Mouse (Mus musculus) midbrain, embryonic 15.5 days (tissue): Measurements from ENCODE around the gene Fgfrl1. TPM values are rescaled to one million over a fixed set of nuclear protein-coding genes. Genes with fewer than 3 reads are reported as not detected.
A peak's percentile ranks its signal among the peaks of the same experiment; 100 is the strongest.

Experiments
- ATAC-seq: fragments of 200-750 bp; cut with Nextera tagmentation; replicated peaks from 2 replicates; pipeline ENCODE4 v1.8.0; 2017; ENCODE audit warnings: moderate TSS enrichment
- H3K27ac ChIP-seq: fragments of 300-500 bp; sonication (generic); 2 replicates; pipeline ENCODE4 v1.5.1; 2015; ENCODE audit warnings: mild to moderate bottlenecking, inconsistent platforms
- H3K27me3 ChIP-seq: fragments of 300-500 bp; sonication (generic); replicated peaks from 2 replicates; pipeline ENCODE4 v1.6.1; 2015; ENCODE audit warnings: inconsistent platforms
- H3K36me3 ChIP-seq: fragments of 300-500 bp; sonication (generic); replicated peaks from 2 replicates; pipeline ENCODE4 v1.6.1; 2015; ENCODE audit warnings: inconsistent platforms
- H3K4me1 ChIP-seq: fragments of 300-500 bp; sonication (generic); 2 replicates; pipeline ENCODE4 v1.6.1; 2015; ENCODE audit warnings: inconsistent platforms
- H3K4me2 ChIP-seq: fragments of 300-500 bp; sonication (generic); 2 replicates; pipeline ENCODE4 v1.6.1; 2015; ENCODE audit warnings: inconsistent platforms, mild to moderate bottlenecking, moderate library complexity
- H3K4me3 ChIP-seq: fragments of 300-500 bp; sonication (generic); 2 replicates; pipeline ENCODE4 v1.5.1; 2015; ENCODE audit warnings: mild to moderate bottlenecking, inconsistent platforms
- H3K9ac ChIP-seq: fragments of 300-500 bp; sonication (generic); 2 replicates; pipeline ENCODE4 v1.6.1; 2015; ENCODE audit warnings: mild to moderate bottlenecking, inconsistent platforms
- H3K9me3 ChIP-seq: fragments of 300-500 bp; sonication (generic); 2 replicates; pipeline ENCODE4 v1.6.1; 2016; ENCODE audit warnings: inconsistent platforms
- WGBS: fragments of 180-500 bp; shearing (Covaris S2); methylation state at CpG from one replicate; pipeline ENCODE4 v1.1.7; 2015; ENCODE audit warnings: mixed read lengths; 5-methylcytosine and 5-hydroxymethylcytosine counted together
- polyA plus RNA-seq: library from polyadenylated mRNA; unstranded; fragments of >200 nt; fragmentation: Nextera tagmentation; extraction: Ambion mirVana; gene quantifications from 2 replicates; pipeline ENCODE4 v1.2.1, GENCODE M21; 2015

The Fgfrl1 gene
- polyA plus RNA-seq, 1 experiment from 2014 or later: 5.5 TPM

DNA sequence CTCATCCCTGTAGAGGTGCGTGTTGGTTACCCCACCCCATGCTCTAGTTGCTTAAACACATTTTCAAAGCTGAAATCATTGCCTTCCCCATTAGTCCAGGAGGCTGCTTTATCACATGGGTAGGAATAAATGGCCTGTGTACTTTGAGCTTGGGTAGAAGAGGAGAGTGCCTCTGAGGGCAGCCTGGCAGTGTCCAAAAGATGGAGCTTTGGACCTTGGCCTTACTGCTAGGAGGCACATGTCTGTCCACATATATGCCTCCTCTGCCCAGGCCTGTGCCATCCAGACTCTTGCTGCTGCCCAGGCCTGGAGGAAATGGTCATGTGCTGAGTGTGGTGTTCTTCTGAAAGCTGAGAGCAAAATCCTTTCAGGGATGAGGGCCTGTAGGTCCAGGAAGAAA, 16.2 kb downstream of the Fgfrl1 start:
- H3K36me3 ChIP-seq: no peaks in the 10 kb centered on the region
- no peak overlapping the region for H3K4me3 ChIP-seq
- no peaks in the 10 kb centered on the region for H3K4me1 ChIP-seq
- H3K9ac ChIP-seq: no peak overlapping the region
- WGBS: 95% methylated on average over 1 of the region's 1 CpGs
- ATAC-seq: no peak
- H3K27ac ChIP-seq: no peak overlapping the region
- no peak overlapping the region for H3K4me2 ChIP-seq
- H3K9me3 ChIP-seq: no peaks in the 10 kb centered on the region
- H3K27me3 ChIP-seq: no peaks in the 10 kb centered on the region

DNA sequence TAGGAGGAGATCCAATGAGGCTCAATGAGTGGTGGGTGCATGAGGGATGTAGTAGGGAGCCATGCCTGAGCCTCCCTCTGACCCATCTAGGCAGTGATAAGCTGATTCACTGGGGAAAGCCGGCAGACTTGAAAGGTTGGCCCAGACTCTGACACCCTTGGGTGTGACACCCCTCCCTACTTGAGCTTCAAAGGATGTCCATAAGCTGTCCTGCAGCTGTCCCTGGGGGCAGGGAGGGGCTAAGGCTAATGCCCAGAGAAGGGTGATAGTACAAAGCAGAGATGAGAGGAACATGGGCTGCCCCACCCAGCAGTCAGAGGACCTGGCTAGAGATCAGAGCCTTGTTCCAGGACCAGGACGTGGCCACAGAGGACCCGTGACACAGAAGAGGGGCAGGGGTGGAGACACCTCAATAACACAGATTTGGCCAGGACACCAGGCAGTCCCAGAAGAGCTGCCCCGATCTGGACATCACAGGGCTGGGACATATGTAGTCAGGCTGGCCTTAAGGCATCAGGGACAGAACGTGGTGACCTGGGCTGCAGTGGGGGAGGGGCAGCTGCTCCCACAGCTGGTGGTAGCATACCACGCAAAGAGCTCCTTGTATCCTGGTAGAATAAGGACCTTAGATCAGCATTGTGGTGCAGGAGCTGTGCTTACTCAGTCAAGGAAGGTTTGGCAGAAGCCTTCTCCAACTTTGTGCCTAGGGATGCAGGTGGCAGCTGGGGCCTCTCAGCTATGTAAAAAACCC, 17.0 kb downstream of the Fgfrl1 start:
- no peaks in the 10 kb centered on the region for H3K9me3 ChIP-seq
- no peak for ATAC-seq
- no peaks in the 10 kb centered on the region for H3K4me1 ChIP-seq
- no peaks in the 10 kb centered on the region for H3K36me3 ChIP-seq
- no peak overlapping the region for H3K9ac ChIP-seq
- no peak overlapping the region for H3K4me3 ChIP-seq
- no peak overlapping the region for H3K27ac ChIP-seq
- no peak overlapping the region for H3K4me2 ChIP-seq
- no peaks in the 10 kb centered on the region for H3K27me3 ChIP-seq
- WGBS: 66% methylated on average over 6 of the region's 6 CpGs

DNA sequence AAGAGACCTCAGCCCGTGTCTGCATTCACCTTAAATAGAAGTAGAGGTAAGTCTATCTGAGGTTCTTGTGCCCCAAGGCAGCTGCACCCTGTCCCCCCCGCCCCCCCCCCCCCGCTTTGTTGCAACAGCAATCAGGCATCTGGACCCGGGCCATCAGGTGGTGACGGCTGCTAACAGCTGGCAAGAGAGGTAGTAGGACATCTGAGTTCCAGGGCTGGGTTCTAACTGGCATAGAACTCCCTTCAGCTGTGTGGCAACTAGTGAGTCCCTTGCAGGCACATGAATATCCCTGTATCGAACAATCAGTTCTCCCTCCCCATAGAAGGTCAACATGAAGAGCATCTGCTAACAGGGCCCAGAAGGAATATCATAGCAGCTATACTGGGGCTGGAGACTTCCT, 19.8 kb downstream of the Fgfrl1 start:
- Histone ChIP-seq H3K9ac (no peak overlapping the region), H3K36me3 (no peaks in the 10 kb centered on the region), H3K27ac (no peak overlapping the region), H3K4me3 (no peak overlapping the region), H3K4me2 (no peak overlapping the region), H3K27me3 (no peaks in the 10 kb centered on the region), H3K9me3 (no peaks in the 10 kb centered on the region), H3K4me1 (no peaks in the 10 kb centered on the region)
- 89% methylated on average over 6 of the region's 6 CpGs for WGBS
- no peak for ATAC-seq

GRCm38 (mm10) chr5:108713096-108713495, 20.9 kb downstream of the Fgfrl1 start:
- no peak for ATAC-seq
- H3K4me1 ChIP-seq: 0 out of 2 replicates have a peak, but pooled peaks cover 4% of the 10 kb centered on the region
- WGBS: 82% methylated on average over 2 of the region's 2 CpGs
- no peak overlapping the region for H3K27ac ChIP-seq
- H3K36me3 ChIP-seq: no peaks in the 10 kb centered on the region
- H3K9ac ChIP-seq: no peak overlapping the region
- no peak overlapping the region for H3K4me2 ChIP-seq
- H3K4me3 ChIP-seq: no peak overlapping the region
- H3K27me3 ChIP-seq: no peaks in the 10 kb centered on the region
- H3K9me3 ChIP-seq: no peaks in the 10 kb centered on the region

- Histone ChIP-seq H3K27ac (no peak overlapping the region), H3K4me1 (0 out of 2 replicates have a peak, but pooled peaks cover 4% of the 10 kb centered on the region), H3K4me2 (no peak overlapping the region), H3K9ac (no peak overlapping the region), H3K27me3 (no peaks in the 10 kb centered on the region), H3K9me3 (no peaks in the 10 kb centered on the region), H3K4me3 (no peak overlapping the region), H3K36me3 (no peaks in the 10 kb centered on the region)
- no peak for ATAC-seq
Measured at GRCm38 (mm10) chr5:108713691-108714090, 21.5 kb downstream of the Fgfrl1 start.

DNA sequence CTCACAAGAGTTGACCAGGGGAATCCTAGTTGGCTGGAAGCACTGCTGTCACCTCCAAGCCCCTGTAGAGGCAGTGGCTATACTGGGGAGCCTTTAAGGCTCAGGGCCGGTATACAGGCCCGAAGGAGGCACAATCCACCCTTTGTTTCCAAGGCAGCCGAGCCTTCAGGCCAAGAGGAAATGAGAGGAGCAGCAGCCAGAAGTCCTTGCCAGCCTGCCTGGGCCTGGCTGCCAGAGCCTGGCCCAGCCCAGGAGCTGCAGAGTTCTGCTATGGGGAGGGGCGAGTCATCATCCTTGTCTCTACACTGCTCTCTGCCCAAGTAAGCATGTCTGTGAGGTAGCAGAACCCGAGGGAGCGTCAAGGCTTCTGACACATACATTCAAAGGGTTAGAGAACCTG, 22.0 kb downstream of the Fgfrl1 start:
- H3K4me1 ChIP-seq: 0 out of 2 replicates have a peak, but pooled peaks cover 4% of the 10 kb centered on the region
- no peak overlapping the region for H3K9ac ChIP-seq
- no peak overlapping the region for H3K4me2 ChIP-seq
- no peak overlapping the region for H3K4me3 ChIP-seq
- peak; percentile 58 for ATAC-seq
- no peaks in the 10 kb centered on the region for H3K27me3 ChIP-seq
- 70% methylated on average over 6 of the region's 6 CpGs for WGBS
- H3K9me3 ChIP-seq: no peaks in the 10 kb centered on the region
- H3K36me3 ChIP-seq: no peaks in the 10 kb centered on the region
- H3K27ac ChIP-seq: no peak overlapping the region

GRCm38 (mm10) chr5:108715974-108716373, 23.8 kb downstream of the Fgfrl1 start:
- no peak for ATAC-seq
- Histone ChIP-seq H3K27ac (no peak overlapping the region), H3K9ac (no peak overlapping the region), H3K4me3 (no peak overlapping the region), H3K4me1 (0 out of 2 replicates have a peak, but pooled peaks cover 4% of the 10 kb centered on the region), H3K4me2 (no peak overlapping the region), H3K36me3 (no peaks in the 10 kb centered on the region), H3K9me3 (no peaks in the 10 kb centered on the region), H3K27me3 (no peaks in the 10 kb centered on the region)
- 77% methylated on average over 1 of the region's 1 CpGs for WGBS

DNA sequence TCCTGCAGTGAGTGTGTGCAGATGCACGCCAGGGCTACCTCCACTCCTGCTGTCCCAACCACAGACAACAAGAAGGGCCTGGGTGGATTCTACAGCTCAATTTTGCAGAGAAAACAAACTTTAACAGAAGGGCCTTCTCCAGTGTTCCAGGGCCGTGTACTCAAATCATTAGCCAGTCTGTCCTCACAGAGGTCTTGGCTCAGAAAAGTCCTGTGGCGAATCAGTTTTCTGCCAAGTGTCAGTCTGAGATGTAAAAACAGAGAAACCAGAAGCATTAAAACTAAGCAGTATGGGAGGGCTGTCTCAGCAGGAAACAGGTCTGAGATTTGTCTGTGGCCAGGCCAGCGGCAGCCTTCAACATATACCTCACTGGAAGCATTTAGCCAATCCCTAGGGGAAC, 25.9 kb downstream of the Fgfrl1 start:
- Histone ChIP-seq H3K27ac (no peak overlapping the region), H3K4me3 (no peak overlapping the region), H3K4me2 (no peak overlapping the region), H3K4me1 (0 out of 2 replicates have a peak, but pooled peaks cover 4% of the 10 kb centered on the region), H3K9ac (no peak overlapping the region), H3K9me3 (no peaks in the 10 kb centered on the region), H3K36me3 (no peaks in the 10 kb centered on the region), H3K27me3 (no peaks in the 10 kb centered on the region)
- no peak for ATAC-seq
- 32% methylated on average over 4 of the region's 4 CpGs for WGBS

GRCm38 (mm10) chr5:108719761-108720160, 27.6 kb downstream of the Fgfrl1 start:
- no peaks in the 10 kb centered on the region for H3K36me3 ChIP-seq
- no peak for ATAC-seq
- H3K9ac ChIP-seq: no peak overlapping the region
- no peak overlapping the region for H3K27ac ChIP-seq
- 62% methylated on average over 7 of the region's 7 CpGs for WGBS
- no peaks in the 10 kb centered on the region for H3K27me3 ChIP-seq
- no peak overlapping the region for H3K4me3 ChIP-seq
- no peak overlapping the region for H3K4me2 ChIP-seq
- H3K4me1 ChIP-seq: 0 out of 2 replicates have a peak, but pooled peaks cover 4% of the 10 kb centered on the region
- no peaks in the 10 kb centered on the region for H3K9me3 ChIP-seq

GRCm38 (mm10) chr5:108724006-108724405, 31.8 kb downstream of the Fgfrl1 start:
- 82% methylated on average over 2 of the region's 2 CpGs for WGBS

DNA sequence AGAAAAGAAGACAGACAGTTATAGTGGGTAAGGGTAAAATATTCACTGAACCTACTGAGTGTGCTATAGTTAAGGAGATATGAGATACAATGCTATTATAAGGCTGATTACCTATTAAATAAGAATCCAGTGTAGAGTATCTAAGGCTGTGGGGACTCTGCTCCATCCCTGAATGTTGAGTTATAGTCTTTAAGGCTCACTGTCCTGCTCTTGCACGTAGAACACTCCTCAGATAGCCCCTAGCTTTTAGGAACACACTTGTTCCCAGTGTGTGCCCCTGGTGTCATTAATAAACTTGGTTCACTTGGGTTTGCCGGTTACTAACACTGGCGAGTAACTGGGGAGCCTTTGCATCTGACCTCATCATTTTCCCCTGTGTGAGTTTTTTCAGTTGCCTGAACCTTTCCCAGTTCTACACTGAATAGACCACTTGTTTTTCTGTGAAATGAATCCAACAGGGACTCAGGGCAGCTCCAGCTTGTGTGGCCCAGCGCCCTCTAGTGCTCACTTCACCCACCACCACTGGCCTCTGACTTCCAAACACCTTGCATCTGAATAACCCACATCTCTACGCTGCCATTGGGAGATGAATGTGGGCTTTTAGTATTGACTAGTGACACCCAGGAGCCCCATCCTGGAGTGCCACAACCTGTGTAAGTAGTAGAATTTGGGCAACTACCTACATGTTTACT, 34.5 kb downstream of the Fgfrl1 start:
- Histone ChIP-seq H3K27ac (no peak overlapping the region), H3K4me1 (no peaks in the 10 kb centered on the region), H3K4me3 (no peak overlapping the region), H3K9me3 (no peaks in the 10 kb centered on the region), H3K27me3 (no peaks in the 10 kb centered on the region), H3K36me3 (no peaks in the 10 kb centered on the region), H3K9ac (no peak overlapping the region), H3K4me2 (no peak overlapping the region)
- peak; percentile 74 for ATAC-seq
- WGBS: 26% methylated on average over 5 of the region's 5 CpGs

More at GRCm38 (mm10) chr5:108724006-108724405, 31.8 kb downstream of the Fgfrl1 start:
- Histone ChIP-seq H3K4me3 (no peak overlapping the region), H3K27ac (no peak overlapping the region), H3K9ac (no peak overlapping the region), H3K27me3 (no peaks in the 10 kb centered on the region), H3K4me1 (no peaks in the 10 kb centered on the region), H3K9me3 (no peaks in the 10 kb centered on the region), H3K36me3 (no peaks in the 10 kb centered on the region), H3K4me2 (no peak overlapping the region)
- ATAC-seq: no peak

DNA sequence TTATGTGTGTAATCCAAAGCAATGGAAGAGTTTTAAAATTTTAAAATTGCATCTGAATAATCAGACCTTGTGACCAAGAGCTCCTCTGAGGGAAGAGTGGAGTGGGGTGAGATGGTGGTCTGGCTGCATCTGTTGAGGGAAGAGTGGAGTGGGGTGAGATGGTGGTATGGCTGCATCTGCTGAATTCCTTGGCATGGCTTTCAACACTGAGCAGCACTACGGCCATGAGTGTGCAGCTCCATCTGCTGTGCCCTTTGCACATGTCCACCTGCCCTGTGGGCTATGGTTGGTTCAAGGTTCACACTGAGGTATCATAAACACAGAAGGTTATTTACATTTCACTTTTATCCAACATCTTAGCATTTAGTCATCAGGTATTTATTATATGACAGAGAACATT, 35.2 kb downstream of the Fgfrl1 start:
- no peak overlapping the region for H3K4me3 ChIP-seq
- H3K4me2 ChIP-seq: no peak overlapping the region
- ATAC-seq: no peak
- no peaks in the 10 kb centered on the region for H3K27me3 ChIP-seq
- H3K9ac ChIP-seq: no peak overlapping the region
- no peaks in the 10 kb centered on the region for H3K36me3 ChIP-seq
- 85% methylated on average over 1 of the region's 1 CpGs for WGBS
- H3K27ac ChIP-seq: no peak overlapping the region
- no peaks in the 10 kb centered on the region for H3K9me3 ChIP-seq
- no peaks in the 10 kb centered on the region for H3K4me1 ChIP-seq

- Histone ChIP-seq H3K4me2 (no peak overlapping the region), H3K9ac (no peak overlapping the region), H3K4me3 (no peak overlapping the region), H3K9me3 (no peaks in the 10 kb centered on the region), H3K4me1 (no peaks in the 10 kb centered on the region), H3K27ac (no peak overlapping the region), H3K27me3 (no peaks in the 10 kb centered on the region), H3K36me3 (no peaks in the 10 kb centered on the region)
- WGBS: 87% methylated on average over 2 of the region's 2 CpGs
- no peak for ATAC-seq
Measured at GRCm38 (mm10) chr5:108741844-108742243, 49.7 kb downstream of the Fgfrl1 start.
